Mouse (Mus musculus) spleen, adult 2 months (tissue): ENCODE data around the gene 1700034J05Rik. TPM values are rescaled to one million over a fixed set of nuclear protein-coding genes. Genes with fewer than 3 reads are reported as not detected.

Source experiments
- DNase-seq, 2 experiments: peaks; one replicate each; pipeline versions ENCODE4 v3.0.0 to v3.0.0-alpha.2; 2012 to 2021; ENCODE audit warnings: low spot score in 2 of 2, low read depth in 1 of 2
- H3K27ac ChIP-seq: fragments of 200-500 bp; 2 replicates; pipeline ENCODE4 v1.5.1; 2012; ENCODE audit warnings: low read length, inconsistent platforms; ENCODE audit not compliant: insufficient read depth
- H3K27me3 ChIP-seq: fragments of 200-500 bp; 2 replicates; pipeline ENCODE4 v1.6.1; 2012; ENCODE audit warnings: mild to moderate bottlenecking, moderate library complexity, low read length, inconsistent platforms; ENCODE audit not compliant: control insufficient read depth, insufficient read depth
- H3K36me3 ChIP-seq: fragments of 200-500 bp; 2 replicates; pipeline ENCODE4 v1.6.1; 2012; ENCODE audit warnings: mild to moderate bottlenecking, low read length, inconsistent platforms; ENCODE audit not compliant: control insufficient read depth, insufficient read depth
- H3K4me1 ChIP-seq: fragments of 200-500 bp; 2 replicates; pipeline ENCODE4 v1.6.1; 2011; ENCODE audit warnings: inconsistent platforms; ENCODE audit not compliant: control insufficient read depth, insufficient read depth, insufficient read length
- H3K4me3 ChIP-seq: fragments of 200-500 bp; 2 replicates; pipeline ENCODE4 v1.5.1; 2011; ENCODE audit warnings: mild to moderate bottlenecking, inconsistent platforms; ENCODE audit not compliant: insufficient read depth, insufficient read length; ENCODE audit errors: extremely low read depth
- CTCF ChIP-seq: fragments of 200-500 bp; IDR thresholded peaks from 2 replicates; pipeline ENCODE4 v1.5.1; 2011; ENCODE audit warnings: mild to moderate bottlenecking, inconsistent platforms; ENCODE audit not compliant: insufficient read depth, insufficient read length, insufficient replicate concordance; ENCODE audit errors: extremely low read depth
- POLR2A ChIP-seq: fragments of 200-500 bp; IDR thresholded peaks from 2 replicates; pipeline ENCODE4 v1.6.1; 2011; ENCODE audit warnings: low read depth, low read length, inconsistent platforms
- WGBS: fragments of 180-500 bp; shearing (Covaris S2); methylation state at CpG from one replicate; pipeline ENCODE4 v1.1.7; 2018; 5-methylcytosine and 5-hydroxymethylcytosine counted together
- polyA plus RNA-seq: library from polyadenylated mRNA; depleted of rRNA; stranded (reverse); fragments of >200 nt; gene quantifications from 2 replicates; pipeline ENCODE4 v1.2.3, GENCODE M21; 2012

The 1700034J05Rik gene
- polyA plus RNA-seq, 1 experiment, result not detected

GRCm38 (mm10) chr6:146965139-146965772 lies 11.0 kb upstream of the 1700034J05Rik start:
- Histone ChIP-seq H3K27me3 (no peaks in the 10 kb centered on the region), H3K4me3 (no peak overlapping the region), H3K36me3 (no peaks in the 10 kb centered on the region), H3K4me1 (no peaks in the 10 kb centered on the region), H3K27ac (no peak overlapping the region)
- no peak for TF ChIP-seq POLR2A
- TF ChIP-seq CTCF, result no peak
- 96% methylated on average over 13 of the region's 13 CpGs for WGBS
- no peak for DNase-seq

DNA sequence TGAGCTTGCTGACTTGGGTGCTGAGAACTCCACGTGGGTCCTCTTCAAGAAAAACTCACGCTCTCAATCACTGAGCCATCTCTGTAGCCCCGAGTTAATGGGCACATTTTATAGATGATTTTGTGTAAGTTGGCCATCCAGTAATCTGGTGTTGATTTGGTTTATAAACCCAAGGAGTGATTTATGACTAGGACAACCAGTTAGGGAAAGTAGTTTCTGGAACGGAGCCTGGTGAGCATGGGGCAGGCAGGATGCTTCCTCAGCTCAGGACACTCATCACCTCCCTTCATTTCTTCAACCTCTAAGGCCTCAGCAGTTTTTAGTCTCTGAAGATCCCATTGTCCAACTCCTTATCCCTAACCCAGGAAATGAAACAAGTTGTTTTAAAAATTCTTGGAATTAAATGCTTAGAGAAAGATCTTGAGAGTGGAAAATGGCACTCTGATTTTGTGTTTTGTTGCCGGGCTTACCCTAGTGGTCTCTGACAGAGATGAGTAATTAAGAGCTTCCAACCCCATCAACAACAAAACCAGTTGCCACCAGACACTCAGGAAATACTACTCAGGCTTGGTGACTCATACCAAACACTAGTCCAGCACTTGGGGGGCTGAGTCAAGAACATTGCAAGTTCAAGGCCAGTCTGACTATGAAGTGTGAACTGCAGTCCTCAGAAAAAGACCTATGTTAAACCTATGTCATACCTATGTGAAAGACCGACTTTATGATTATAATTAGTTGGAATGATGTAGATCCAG lies 9.4 kb upstream of the 1700034J05Rik start:
- H3K27me3 ChIP-seq, result no peaks in the 10 kb centered on the region
- H3K4me1 ChIP-seq, result no peaks in the 10 kb centered on the region
- H3K4me3 ChIP-seq, result no peak overlapping the region
- TF ChIP-seq CTCF (no peak), POLR2A (no peak)
- WGBS, result 91% methylated on average over 6 of the region's 6 CpGs
- H3K27ac ChIP-seq, result no peak overlapping the region
- DNase-seq, result no peak
- H3K36me3 ChIP-seq, result no peaks in the 10 kb centered on the region

DNA sequence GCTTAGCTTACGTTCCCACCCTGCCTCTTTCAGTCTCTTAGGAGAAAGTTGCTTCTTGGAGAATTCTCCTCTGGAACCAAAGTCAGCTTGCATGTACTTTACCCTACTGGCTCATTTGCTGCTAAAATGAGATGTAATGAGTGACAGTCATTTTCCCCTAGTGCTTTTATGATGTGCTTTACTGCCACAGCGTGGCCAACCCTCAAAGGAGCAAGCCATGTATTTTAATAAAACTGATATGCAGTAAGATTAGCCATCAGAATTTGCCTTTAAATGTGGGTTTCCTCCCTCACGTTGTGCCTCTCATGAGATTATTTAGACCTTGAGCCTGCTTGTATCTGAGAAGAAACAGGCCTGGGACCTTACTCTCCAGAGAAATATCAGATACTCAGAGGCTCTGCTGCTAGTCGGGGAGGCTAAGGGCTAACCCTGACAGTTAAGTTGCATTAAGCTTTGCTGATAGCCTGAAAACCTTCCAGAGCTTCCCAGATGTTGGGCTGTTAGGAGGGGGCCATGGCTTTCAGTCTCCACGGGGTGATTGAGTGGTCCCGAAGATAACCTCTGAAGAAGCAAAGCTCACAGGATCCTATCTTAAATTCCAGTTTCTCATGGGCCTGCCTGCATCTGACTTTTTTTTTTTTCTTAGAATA lies 7.7 kb upstream of the 1700034J05Rik start:
- DNase-seq, result no peak
- WGBS, result 68% methylated on average over 6 of the region's 6 CpGs
- H3K27me3 ChIP-seq, result no peaks in the 10 kb centered on the region
- H3K4me3 ChIP-seq, result no peak overlapping the region
- H3K36me3 ChIP-seq, result no peaks in the 10 kb centered on the region
- no peak overlapping the region for H3K27ac ChIP-seq
- TF ChIP-seq POLR2A, result no peak
- no peak for TF ChIP-seq CTCF
- no peaks in the 10 kb centered on the region for H3K4me1 ChIP-seq

- 85% methylated on average over 5 of the region's 5 CpGs for WGBS
- TF ChIP-seq POLR2A (no peak), CTCF (no peak)
- H3K4me3 ChIP-seq, result no peak overlapping the region
- H3K4me1 ChIP-seq, result no peaks in the 10 kb centered on the region
- no peak for DNase-seq
- H3K27ac ChIP-seq, result no peak overlapping the region
- H3K36me3 ChIP-seq, result no peaks in the 10 kb centered on the region
- no peaks in the 10 kb centered on the region for H3K27me3 ChIP-seq
These were observed 6.7 kb upstream of the 1700034J05Rik start for GRCm38 (mm10) chr6:146960956-146961355.

DNA sequence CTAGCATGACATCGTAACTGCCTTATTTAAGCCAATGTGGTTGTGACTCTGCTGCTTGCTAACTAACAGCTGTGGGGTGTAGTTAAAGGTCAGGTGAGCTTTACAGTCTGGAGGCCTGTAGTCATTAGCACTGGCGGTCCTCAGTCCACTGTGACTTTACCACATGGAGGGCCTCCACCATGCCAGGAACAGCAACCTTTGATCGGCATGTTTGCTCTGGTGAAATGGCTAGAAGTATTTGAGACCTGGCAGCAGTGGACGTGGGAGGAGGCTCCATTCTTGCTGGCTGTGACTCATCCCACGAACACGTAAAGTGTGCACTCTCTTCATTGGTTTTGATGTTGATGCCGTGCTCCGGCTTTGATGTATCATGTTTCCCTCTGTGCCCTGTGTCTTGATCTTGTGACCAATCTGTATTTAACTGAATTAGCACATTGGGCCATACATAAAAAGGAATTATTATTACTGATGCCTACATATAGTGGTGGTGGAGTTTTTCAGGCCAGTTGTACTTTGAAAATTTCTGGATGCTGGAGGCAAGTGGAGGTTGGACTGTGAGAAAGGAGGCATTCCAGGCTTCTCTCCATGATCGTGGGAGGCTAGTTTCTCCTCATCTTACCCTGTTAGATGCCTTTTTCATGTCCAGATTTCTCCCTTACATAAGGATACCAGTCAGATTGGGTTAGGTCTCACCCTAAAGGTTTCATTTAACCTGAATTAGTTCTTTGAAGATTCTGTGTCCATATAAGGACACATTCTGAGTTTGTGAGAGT lies 5.9 kb upstream of the 1700034J05Rik start:
- TF ChIP-seq CTCF, result no peak
- no peak for TF ChIP-seq POLR2A
- no peak for DNase-seq
- no peaks in the 10 kb centered on the region for H3K36me3 ChIP-seq
- H3K27ac ChIP-seq, result no peak overlapping the region
- H3K27me3 ChIP-seq, result no peaks in the 10 kb centered on the region
- WGBS, result 81% methylated on average over 9 of the region's 9 CpGs
- no peak overlapping the region for H3K4me3 ChIP-seq
- no peaks in the 10 kb centered on the region; the same call in 1 of the 2 replicates for H3K4me1 ChIP-seq

DNA sequence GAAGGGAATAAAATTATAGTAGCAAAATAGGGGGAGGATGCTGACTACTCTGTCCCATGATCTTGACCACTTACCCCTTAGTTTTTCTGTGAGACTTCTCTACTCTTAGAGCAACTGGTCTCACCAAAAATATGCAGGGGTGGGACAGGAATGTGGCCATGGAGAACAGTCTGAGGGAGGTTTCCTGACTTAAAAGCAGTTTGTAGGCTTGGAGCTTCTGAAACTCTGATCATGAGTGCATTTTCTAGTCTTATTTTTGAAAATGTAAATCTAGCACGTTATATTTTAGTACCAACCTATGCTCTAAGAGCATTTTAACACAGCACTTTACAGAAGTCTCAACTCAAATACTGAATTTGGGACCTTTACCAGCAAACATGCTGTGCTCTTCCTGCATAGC lies 4.5 kb upstream of the 1700034J05Rik start:
- Histone ChIP-seq H3K4me3 (no peak overlapping the region), H3K36me3 (no peaks in the 10 kb centered on the region), H3K4me1 (no peaks in the 10 kb centered on the region; the same call in 1 of the 2 replicates), H3K27ac (no peak overlapping the region; the same call in 1 of the 2 replicates), H3K27me3 (no peaks in the 10 kb centered on the region)
- no peak for DNase-seq
- TF ChIP-seq CTCF, result no peak
- TF ChIP-seq POLR2A, result no peak
- 87% methylated on average over 1 of the region's 1 CpGs for WGBS
